Mouse (Mus musculus): Measurements from ENCODE around the gene Clcc1.

DNA sequence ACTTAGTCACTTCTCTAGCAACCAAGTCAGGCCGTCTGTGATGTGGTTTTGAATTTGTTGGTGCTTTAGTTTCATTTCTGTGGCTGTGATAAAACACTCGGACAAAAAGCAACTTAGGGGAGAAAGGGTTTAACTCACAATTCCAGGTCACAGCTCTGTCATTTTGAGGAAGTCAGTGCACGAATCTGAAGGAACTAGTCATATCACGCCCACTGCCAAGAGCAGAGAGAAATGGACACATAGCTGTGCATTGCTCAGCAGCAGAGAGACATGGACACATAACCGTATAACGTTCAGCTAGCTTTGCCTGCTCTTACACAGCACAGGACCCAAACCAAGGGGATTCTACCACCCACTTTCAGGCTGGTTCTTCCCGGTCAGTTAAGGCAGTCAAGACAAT, 72.7 kb downstream of the Clcc1 start:
- TF ChIP-seq CTCF (IDR thresholded peaks at IDR 0.05; ENCODE audit: borderline replicate concordance, insufficient read depth, low read depth, low read length), result no peak
- no peak for TF ChIP-seq POLR2A (IDR thresholded peaks at IDR 0.05; ENCODE audit: borderline replicate concordance, insufficient read depth, low read length)
